In the genomic region with DNA sequence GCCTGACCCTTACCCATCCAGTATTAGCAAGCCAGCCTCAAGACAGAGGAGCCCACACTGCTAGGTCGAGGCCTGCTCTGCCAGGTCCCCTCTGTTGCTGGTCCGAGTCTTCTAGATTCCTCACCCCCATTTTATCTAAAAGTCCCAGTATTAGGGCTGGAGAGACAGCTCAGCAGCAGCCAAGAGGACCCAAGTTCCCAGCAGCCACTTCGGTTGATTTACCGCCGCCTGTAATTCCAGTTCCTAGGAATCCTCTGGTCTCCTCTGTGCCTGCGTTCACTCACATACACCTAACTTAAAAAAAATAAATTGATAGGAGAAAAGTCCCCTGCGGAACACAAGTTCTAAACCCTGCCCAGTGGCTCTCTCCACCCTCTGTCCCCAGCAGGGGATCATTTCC, we compare ENCODE assay signal across 31 mouse cellular contexts.
DNase-seq lines count a peak whose midpoint lies in the region; ATAC-seq and TF ChIP-seq lines count a peak whose summit lies in the region.
"Had no signal": no experiment of that assay in that cellular context is flagged by ENCODE, and none has a peak within 500 bp of the region (broad histone marks: within the 10 kb centered on the region; RNA-seq: fewer than 3 reads in every experiment).

No protein-coding gene starts in this region.

- no peak for TF ChIP-seq CTCF in forebrain, postnatal 0 days (IDR thresholded peaks at IDR 0.05; ENCODE audit: low read depth)
- TF ChIP-seq CTCF in liver, postnatal 0 days (IDR thresholded peaks at IDR 0.05; ENCODE audit: low read depth): no peak

- H3K4me3 ChIP-seq in forebrain, embryonic 10.5 days: no peak overlapping the region
- H3K4me3 ChIP-seq in forebrain, postnatal 0 days (ENCODE audit: low read depth, low read length): no peak overlapping the region
- no peak overlapping the region for H3K4me3 ChIP-seq in hindbrain, embryonic 16.5 days (ENCODE audit: low read length)
- H3K4me3 ChIP-seq in hindbrain, embryonic 12.5 days: no peak overlapping the region
- no peak overlapping the region for H3K4me3 ChIP-seq in liver, embryonic 11.5 days (ENCODE audit: low read depth, low read length)
- H3K4me3 ChIP-seq in liver, postnatal 0 days (ENCODE audit: low read depth, low read length): no peak overlapping the region
- no peak overlapping the region for H3K4me3 ChIP-seq in embryonic facial prominence, embryonic 10.5 days
- H3K4me3 ChIP-seq: erythroblast, embryonic 14.5 days; forebrain, embryonic 12.5 days; heart, embryonic 12.5 days; layer of hippocampus, adult 2 months; left cerebral cortex, adult 2 months; liver, embryonic 13.5 days; stomach, embryonic 15.5 days had no signal

- no peaks in the 10 kb centered on the region for H3K27me3 ChIP-seq in forebrain, embryonic 10.5 days (ENCODE audit: poor library complexity, severe bottlenecking)
- H3K27me3 ChIP-seq in forebrain, postnatal 0 days (ENCODE audit: insufficient read depth, low read length): no peaks in the 10 kb centered on the region
- H3K27me3 ChIP-seq in hindbrain, embryonic 16.5 days (replicated peaks; ENCODE audit: control insufficient read depth, insufficient read depth, low read length): no peaks in the 10 kb centered on the region
- H3K27me3 ChIP-seq in hindbrain, embryonic 12.5 days: no peaks in the 10 kb centered on the region
- H3K27me3 ChIP-seq in liver, embryonic 11.5 days (replicated peaks; ENCODE audit: control insufficient read depth, insufficient read depth, low read length): no peaks in the 10 kb centered on the region
- no peaks in the 10 kb centered on the region for H3K27me3 ChIP-seq in liver, postnatal 0 days (ENCODE audit: insufficient read depth, low read length)
- peaks cover 7% of the 10 kb centered on the region; the same call in 1 of the 2 replicates for H3K27me3 ChIP-seq in embryonic facial prominence, embryonic 10.5 days (replicated peaks; ENCODE audit: low read depth, poor library complexity, severe bottlenecking)
- H3K27me3 ChIP-seq: CH12.LX; forebrain, embryonic 12.5 days; heart, embryonic 12.5 days; liver, embryonic 13.5 days; stomach, embryonic 15.5 days had no signal

- no peak for DNase-seq in forebrain, embryonic 10.5 days (ENCODE audit: extremely low spot score, low spot score)
- DNase-seq in forebrain, postnatal 0 days: no peak
- DNase-seq in liver, embryonic 11.5 days (ENCODE audit: low spot score): no peak
- no peak for DNase-seq in liver, postnatal 0 days
- no peak for DNase-seq in embryonic facial prominence, embryonic 10.5 days (ENCODE audit: low spot score)
- DNase-seq in right cerebral cortex, postnatal 25 days: no peak
- DNase-seq: adrenal gland, adult 2 months; adrenal gland, postnatal 36 days; cerebellum, adult 18-20 months; gastrocnemius, postnatal 25 days; heart, adult 18-20 months; heart, postnatal 4 days; kidney, postnatal 25 days; liver, embryonic 13.5 days; lung, embryonic 14.5 days; lung, postnatal 14 days; retina, postnatal 1 day; right cerebral cortex, postnatal 14 days; thymus, adult 18-20 months; thymus, postnatal 25 days had no signal

- no peak overlapping the region for H3K9ac ChIP-seq in forebrain, postnatal 0 days
- no peak overlapping the region for H3K9ac ChIP-seq in hindbrain, embryonic 16.5 days (ENCODE audit: low read depth, low read length)
- H3K9ac ChIP-seq in hindbrain, embryonic 12.5 days: no peak overlapping the region
- no peak overlapping the region; the same call in 1 of the 2 replicates for H3K9ac ChIP-seq in liver, embryonic 11.5 days (ENCODE audit: low read depth, low read length)
- H3K9ac ChIP-seq in liver, postnatal 0 days (replicated peaks): no peak overlapping the region
- H3K9ac ChIP-seq: forebrain, embryonic 12.5 days; heart, embryonic 12.5 days; stomach, embryonic 15.5 days had no signal

- H3K4me2 ChIP-seq in forebrain, postnatal 0 days (ENCODE audit: low read depth): no peak overlapping the region
- H3K4me2 ChIP-seq in hindbrain, embryonic 16.5 days (ENCODE audit: low read length): no peak overlapping the region
- H3K4me2 ChIP-seq in hindbrain, embryonic 12.5 days (replicated peaks): no peak overlapping the region
- no peak overlapping the region for H3K4me2 ChIP-seq in liver, embryonic 11.5 days
- no peak overlapping the region for H3K4me2 ChIP-seq in liver, postnatal 0 days (ENCODE audit: low read depth, low read length)
- H3K4me2 ChIP-seq: forebrain, embryonic 12.5 days; heart, embryonic 12.5 days; lung, embryonic 14.5 days; stomach, embryonic 15.5 days had no signal

- peak overlapping the region; percentile 74 for H3K27ac ChIP-seq in forebrain, embryonic 10.5 days
- H3K27ac ChIP-seq in forebrain, postnatal 0 days (ENCODE audit: low read depth, low read length): no peak overlapping the region
- H3K27ac ChIP-seq in hindbrain, embryonic 16.5 days (ENCODE audit: low read depth, low read length): peak overlapping the region; percentile 4; the same call in 1 of the 2 replicates
- H3K27ac ChIP-seq in hindbrain, embryonic 12.5 days: no peak overlapping the region
- peak overlapping the region; percentile 91; the same call in 1 of the 2 replicates for H3K27ac ChIP-seq in liver, embryonic 11.5 days (ENCODE audit: low read depth, low read length)
- H3K27ac ChIP-seq in liver, postnatal 0 days (ENCODE audit: low read depth): no peak overlapping the region
- peak overlapping the region; percentile 70; the same call in 1 of the 2 replicates for H3K27ac ChIP-seq in embryonic facial prominence, embryonic 10.5 days (replicated peaks)
- H3K27ac ChIP-seq: forebrain, embryonic 12.5 days; layer of hippocampus, adult 2 months; left cerebral cortex, adult 2 months; stomach, embryonic 15.5 days had no signal

- 87% methylated on average over 7 of the region's 7 CpGs for WGBS in forebrain, embryonic 10.5 days
- 73% methylated on average over 7 of the region's 7 CpGs for WGBS in forebrain, postnatal 0 days
- 82% methylated on average over 7 of the region's 7 CpGs for WGBS in hindbrain, embryonic 16.5 days
- WGBS in hindbrain, embryonic 12.5 days: 81% methylated on average over 7 of the region's 7 CpGs
- 72% methylated on average over 7 of the region's 7 CpGs for WGBS in liver, embryonic 11.5 days
- 83% methylated on average over 7 of the region's 7 CpGs for WGBS in liver, postnatal 0 days (ENCODE audit: insufficient replicate concordance)
- WGBS in embryonic facial prominence, embryonic 10.5 days: 79% methylated on average over 7 of the region's 7 CpGs

- peaks cover 6% of the 10 kb centered on the region; the same call in 1 of the 2 replicates for H3K9me3 ChIP-seq in forebrain, embryonic 10.5 days
- peaks cover 6% of the 10 kb centered on the region; the same call in 1 of the 2 replicates for H3K9me3 ChIP-seq in forebrain, postnatal 0 days (ENCODE audit: low read length)
- H3K9me3 ChIP-seq in hindbrain, embryonic 16.5 days (ENCODE audit: control insufficient read depth, low read length): no peaks in the 10 kb centered on the region
- H3K9me3 ChIP-seq in hindbrain, embryonic 12.5 days (replicated peaks): no peaks in the 10 kb centered on the region
- H3K9me3 ChIP-seq in liver, embryonic 11.5 days (ENCODE audit: control insufficient read depth, low read length): no peaks in the 10 kb centered on the region
- no peaks in the 10 kb centered on the region for H3K9me3 ChIP-seq in liver, postnatal 0 days (ENCODE audit: low read length)
- no peaks in the 10 kb centered on the region; the same call in 1 of the 2 replicates for H3K9me3 ChIP-seq in embryonic facial prominence, embryonic 10.5 days
- H3K9me3 ChIP-seq: forebrain, embryonic 12.5 days; heart, embryonic 12.5 days; liver, embryonic 13.5 days; stomach, embryonic 15.5 days had no signal

- H3K4me1 ChIP-seq in forebrain, embryonic 10.5 days: peaks cover 62% of the 10 kb centered on the region
- no peaks in the 10 kb centered on the region for H3K4me1 ChIP-seq in forebrain, postnatal 0 days (ENCODE audit: insufficient read depth)
- H3K4me1 ChIP-seq in hindbrain, embryonic 16.5 days (ENCODE audit: control insufficient read depth, insufficient read depth, low read depth, low read length): peaks cover 18% of the 10 kb centered on the region
- peaks cover 16% of the 10 kb centered on the region; the same call in 1 of the 2 replicates for H3K4me1 ChIP-seq in hindbrain, embryonic 12.5 days
- H3K4me1 ChIP-seq in liver, embryonic 11.5 days (replicated peaks; ENCODE audit: control insufficient read depth, insufficient read depth, low read length): peaks cover 30% of the 10 kb centered on the region
- no peaks in the 10 kb centered on the region for H3K4me1 ChIP-seq in liver, postnatal 0 days (ENCODE audit: insufficient read depth)
- H3K4me1 ChIP-seq in embryonic facial prominence, embryonic 10.5 days: peaks cover 38% of the 10 kb centered on the region
- H3K4me1 ChIP-seq: stomach, embryonic 15.5 days had no signal

- ATAC-seq in forebrain, postnatal 0 days: no peak
- no peak for ATAC-seq in hindbrain, embryonic 16.5 days
- ATAC-seq in hindbrain, embryonic 12.5 days (ENCODE audit: low FRiP score): no peak
- no peak for ATAC-seq in liver, embryonic 11.5 days (replicated peaks; ENCODE audit: low FRiP score)
- no peak for ATAC-seq in liver, postnatal 0 days
- ATAC-seq: activated CD4-positive, CD25-positive, alpha-beta regulatory T cell, adult 4 months; intestine, postnatal 0 days had no signal

- no peaks in the 10 kb centered on the region for H3K36me3 ChIP-seq in forebrain, embryonic 10.5 days (replicated peaks)
- no peaks in the 10 kb centered on the region for H3K36me3 ChIP-seq in forebrain, postnatal 0 days (ENCODE audit: insufficient read depth)
- no peaks in the 10 kb centered on the region for H3K36me3 ChIP-seq in hindbrain, embryonic 16.5 days (ENCODE audit: control insufficient read depth, insufficient read depth, low read length)
- no peaks in the 10 kb centered on the region for H3K36me3 ChIP-seq in hindbrain, embryonic 12.5 days
- H3K36me3 ChIP-seq in liver, embryonic 11.5 days (ENCODE audit: control insufficient read depth, insufficient read depth, low read length): no peaks in the 10 kb centered on the region
- H3K36me3 ChIP-seq in liver, postnatal 0 days (replicated peaks; ENCODE audit: insufficient read depth, low read length): no peaks in the 10 kb centered on the region
- H3K36me3 ChIP-seq in embryonic facial prominence, embryonic 10.5 days (replicated peaks): no peaks in the 10 kb centered on the region
- H3K36me3 ChIP-seq: forebrain, embryonic 12.5 days; heart, embryonic 12.5 days; liver, embryonic 13.5 days; stomach, embryonic 15.5 days had no signal

- no peak for TF ChIP-seq EP300 in liver, postnatal 0 days (IDR thresholded peaks at IDR 0.05; ENCODE audit: low read depth)

Comparison
In these comparisons a context has a peak if more than half of its experiments do, and no peak if none do; other contexts are left out.
1. H3K27ac ChIP-seq: peak in forebrain, embryonic 10.5 days (single experiment), hindbrain, embryonic 16.5 days (single experiment), liver, embryonic 11.5 days (single experiment) and embryonic facial prominence, embryonic 10.5 days (single experiment); none in forebrain, postnatal 0 days (single experiment), hindbrain, embryonic 12.5 days (single experiment) and liver, postnatal 0 days (single experiment).